Mouse (Mus musculus): Measurements from ENCODE around the gene H6pd.

H6pd gene

DNA sequence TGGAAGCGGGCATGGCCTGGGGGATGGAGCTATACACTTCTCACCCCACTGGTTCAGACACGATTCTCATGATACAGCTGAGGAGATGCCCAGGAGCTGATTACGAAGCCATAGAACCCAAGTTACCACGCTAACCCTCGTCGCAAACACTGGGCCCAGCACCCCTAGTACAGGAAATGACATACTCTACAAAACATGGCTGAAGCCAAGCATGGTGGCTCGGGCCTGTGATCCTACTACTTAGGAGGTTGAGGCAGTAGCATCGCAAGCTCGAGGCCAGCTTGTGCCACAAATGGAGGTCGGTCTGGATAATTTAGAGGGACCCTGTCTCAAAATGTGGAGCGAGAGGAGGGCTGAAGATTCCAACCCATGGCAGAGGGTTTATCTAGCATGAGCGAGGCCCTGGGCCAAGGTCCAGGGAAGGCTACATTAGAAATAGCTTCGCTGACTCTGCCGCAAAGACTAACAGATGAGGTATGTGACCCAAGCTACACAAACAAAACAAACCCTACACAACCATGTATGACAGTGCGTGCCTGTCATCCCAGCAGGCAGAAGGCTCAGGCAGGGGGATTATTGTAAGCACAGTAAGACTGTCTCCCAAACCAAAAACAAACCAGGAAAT is 8.8 kb downstream of the H6pd start:
- no peak for DNase-seq (ENCODE audit: low read depth, low spot score)

- DNase-seq (ENCODE audit: low read depth, low spot score): no peak
Observed at GRCm38 (mm10) chr4:149999510-149999900, 9.3 kb downstream of the H6pd start.

- peak; percentile 73 for DNase-seq (ENCODE audit: low read depth, low spot score)
Observed at GRCm38 (mm10) chr4:149998786-149999509, 9.9 kb downstream of the H6pd start.

GRCm38 (mm10) chr4:149997999-149998398 is 10.8 kb downstream of the H6pd start:
- DNase-seq (ENCODE audit: low read depth, low spot score): no peak

DNA sequence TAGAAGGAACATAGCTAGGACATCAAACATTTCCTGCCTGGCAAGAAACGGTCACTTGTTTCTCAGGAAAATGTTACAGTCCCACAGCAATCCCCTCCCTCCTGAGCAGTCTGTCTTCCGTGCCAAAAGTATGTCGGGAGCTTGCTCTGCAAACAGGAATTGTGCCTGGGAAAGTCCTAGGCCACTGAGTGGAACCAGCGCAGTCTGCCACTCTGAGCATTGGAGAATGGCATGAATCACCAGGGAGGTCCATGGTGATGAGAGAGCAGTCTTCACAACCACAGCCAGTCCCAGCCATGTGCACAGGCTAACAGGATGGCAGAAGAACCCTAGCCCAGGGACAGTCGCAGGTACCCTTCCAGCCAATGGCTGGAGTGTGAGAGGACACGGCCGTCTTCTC is 12.4 kb downstream of the H6pd start:
- DNase-seq (ENCODE audit: low read depth, low spot score): no peak

- no peak for DNase-seq (ENCODE audit: low read depth, low spot score)
Observed at GRCm38 (mm10) chr4:149995911-149996310, 12.9 kb downstream of the H6pd start.

GRCm38 (mm10) chr4:149994218-149994617 is 14.6 kb downstream of the H6pd start:
- DNase-seq (ENCODE audit: low read depth, low spot score): no peak

- DNase-seq (ENCODE audit: low read depth, low spot score): no peak
Observed at GRCm38 (mm10) chr4:149992670-149993032, 16.2 kb downstream of the H6pd start.

- DNase-seq (ENCODE audit: low read depth, low spot score): no peak
Observed at GRCm38 (mm10) chr4:149991755-149992669, 16.8 kb downstream of the H6pd start.

DNA sequence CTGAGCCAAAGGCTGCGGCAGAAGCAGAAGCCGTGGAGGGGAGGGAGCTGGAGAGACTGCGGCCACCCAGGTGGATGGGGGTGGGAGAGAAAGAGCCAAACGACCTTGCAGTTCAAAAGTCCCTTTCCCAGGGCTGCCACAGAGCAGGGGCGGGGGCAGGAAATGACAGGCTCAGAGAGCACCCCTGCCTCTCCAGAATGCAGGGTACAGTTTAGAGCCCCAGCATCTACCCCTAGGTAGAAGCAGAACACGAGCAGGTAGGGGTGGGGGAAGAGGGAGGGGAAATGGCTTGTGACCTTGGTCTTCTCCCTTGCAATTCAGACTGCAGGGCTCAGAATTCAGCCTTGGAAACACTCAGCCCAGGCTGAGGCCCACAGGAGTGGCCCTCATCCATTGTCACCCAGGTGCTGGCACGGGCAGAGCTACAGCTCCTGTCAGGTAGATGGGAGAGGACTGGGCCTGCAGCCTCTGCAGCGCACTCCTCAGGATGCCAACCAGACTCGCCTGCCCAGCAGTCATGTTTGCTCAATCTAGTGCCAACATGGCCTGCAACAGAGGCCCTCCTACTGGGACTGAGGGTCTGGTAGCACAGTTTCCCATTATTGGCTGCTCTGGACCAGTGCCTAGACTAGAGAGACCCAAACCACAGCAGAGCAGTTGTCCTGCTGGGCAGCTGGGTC is 17.7 kb downstream of the H6pd start:
- DNase-seq (ENCODE audit: low read depth, low spot score): no peak

DNA sequence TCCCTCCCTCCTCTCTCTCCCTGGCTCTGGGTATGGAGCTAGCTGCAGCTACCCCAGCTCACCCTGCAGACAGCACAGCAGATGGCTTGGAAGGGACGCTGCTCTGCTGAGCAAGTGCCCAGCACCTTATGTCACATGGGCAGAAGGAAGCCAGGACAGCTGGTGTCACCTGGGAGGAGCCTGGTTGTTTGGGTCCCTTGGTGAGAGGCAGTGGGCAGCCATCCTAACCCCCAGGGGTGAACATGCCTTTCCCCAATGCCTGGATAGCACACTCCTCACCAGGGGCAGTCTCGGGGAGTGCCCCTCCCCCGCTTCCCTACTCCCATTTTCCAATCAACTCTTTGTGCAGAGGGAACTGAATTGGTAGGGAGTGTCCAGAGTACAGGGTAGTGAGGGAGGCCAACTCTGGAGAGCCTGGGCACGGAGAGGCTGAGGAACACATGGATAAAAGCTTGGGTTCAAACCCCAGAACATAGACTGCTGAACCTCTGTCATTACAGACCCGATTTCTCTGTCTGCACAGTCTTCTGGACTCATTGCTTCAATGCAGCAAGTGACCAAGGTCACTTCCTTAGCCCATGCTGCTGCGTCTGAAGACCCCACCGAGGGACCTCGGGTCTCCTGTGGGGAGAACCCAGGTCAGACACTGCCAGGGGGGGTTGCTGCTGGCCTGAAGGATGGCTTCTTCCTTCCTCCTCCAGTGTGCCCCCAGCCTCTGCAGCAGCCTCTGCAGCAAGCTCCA is 18.4 kb downstream of the H6pd start:
- DNase-seq (ENCODE audit: low read depth, low spot score): peak; percentile 99

GRCm38 (mm10) chr4:149988931-149989556 is 19.8 kb downstream of the H6pd start:
- peak; percentile 97 for DNase-seq (ENCODE audit: low read depth, low spot score)

DNA sequence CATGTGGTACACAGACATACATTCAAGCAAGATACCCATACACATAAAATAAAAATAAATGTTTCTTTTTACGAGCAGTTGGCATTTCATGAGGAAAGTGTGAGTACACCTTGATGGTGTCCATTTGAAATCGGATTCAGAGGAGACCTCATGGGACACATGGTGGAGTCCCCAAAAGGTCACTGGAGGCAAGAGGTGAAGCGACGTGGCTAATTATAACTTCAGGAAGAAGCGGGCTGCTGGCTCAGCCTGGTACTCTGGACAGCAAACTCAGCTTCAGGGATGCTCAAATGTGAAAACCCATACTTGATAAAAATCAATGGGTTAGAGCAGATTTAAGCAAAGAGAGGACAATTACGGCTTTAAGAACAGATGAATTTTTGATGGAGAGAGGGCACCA is 20.5 kb downstream of the H6pd start:
- no peak for DNase-seq (ENCODE audit: low read depth, low spot score)

- DNase-seq (ENCODE audit: low read depth, low spot score): no peak
Observed at GRCm38 (mm10) chr4:149986671-149987417, 22.0 kb downstream of the H6pd start.

DNA sequence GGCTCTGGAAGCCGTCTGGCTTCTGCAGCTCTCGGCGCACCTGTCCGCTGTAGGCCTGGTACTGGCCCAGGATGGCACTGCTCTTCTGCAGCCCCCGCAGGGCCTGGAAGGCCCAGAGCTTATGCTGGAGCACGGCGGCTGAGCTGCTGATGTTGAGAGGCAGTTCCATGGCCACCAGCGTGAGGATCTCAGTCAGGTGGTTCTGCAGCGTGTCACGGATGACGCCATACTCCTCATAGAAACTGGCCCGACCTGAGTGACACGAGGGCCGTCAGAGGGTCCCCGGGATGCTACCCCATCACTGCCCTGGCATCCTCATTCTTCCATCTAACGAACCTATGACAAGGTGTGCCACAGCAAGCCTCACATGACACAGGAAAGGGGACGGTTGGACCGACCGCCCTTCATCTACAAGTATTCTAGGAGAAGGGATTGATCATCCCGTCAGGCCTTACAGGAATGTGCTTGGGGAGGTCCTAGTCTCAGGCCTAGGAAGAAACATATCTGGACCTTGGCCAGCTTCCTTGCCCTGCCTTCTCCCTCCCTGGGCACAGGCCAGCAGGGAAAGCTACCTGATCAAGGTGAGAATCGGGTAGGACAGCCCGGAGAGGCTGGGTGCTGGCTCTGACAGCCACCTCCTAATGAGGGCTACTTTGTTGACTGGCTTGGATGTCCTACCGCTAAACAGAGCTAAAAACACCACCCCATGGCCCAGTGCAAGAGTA is 24.7 kb downstream of the H6pd start:
- DNase-seq (ENCODE audit: low read depth, low spot score): no peak

- DNase-seq (ENCODE audit: low read depth, low spot score): no peak
Observed at GRCm38 (mm10) chr4:149982154-149982553, 26.7 kb downstream of the H6pd start.

DNA sequence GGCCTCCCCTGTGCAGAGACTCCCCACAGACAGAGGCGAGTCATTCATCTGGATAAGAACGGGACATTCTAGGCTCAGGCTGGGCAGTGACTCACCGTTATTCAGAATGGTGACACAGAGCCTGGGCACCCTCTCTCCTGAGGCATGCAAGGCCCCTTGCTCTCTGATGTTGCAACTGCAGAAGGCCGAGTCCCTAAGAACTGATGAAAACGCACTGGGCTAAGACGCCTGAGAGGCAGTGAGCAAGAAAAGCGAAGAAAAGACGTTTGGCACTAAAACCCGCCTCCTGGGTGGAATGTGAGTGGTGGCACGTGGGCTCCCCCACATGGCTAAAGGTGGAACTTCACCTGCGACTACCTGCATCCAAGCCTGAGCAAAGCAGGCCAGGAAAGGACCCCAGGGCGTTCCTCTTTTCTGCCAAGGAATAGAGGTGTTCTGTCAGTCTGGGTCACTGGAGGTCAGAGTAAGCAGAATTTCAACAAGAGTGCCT is 29.0 kb downstream of the H6pd start:
- peak; percentile 93 for DNase-seq (ENCODE audit: low read depth, low spot score)

DNA sequence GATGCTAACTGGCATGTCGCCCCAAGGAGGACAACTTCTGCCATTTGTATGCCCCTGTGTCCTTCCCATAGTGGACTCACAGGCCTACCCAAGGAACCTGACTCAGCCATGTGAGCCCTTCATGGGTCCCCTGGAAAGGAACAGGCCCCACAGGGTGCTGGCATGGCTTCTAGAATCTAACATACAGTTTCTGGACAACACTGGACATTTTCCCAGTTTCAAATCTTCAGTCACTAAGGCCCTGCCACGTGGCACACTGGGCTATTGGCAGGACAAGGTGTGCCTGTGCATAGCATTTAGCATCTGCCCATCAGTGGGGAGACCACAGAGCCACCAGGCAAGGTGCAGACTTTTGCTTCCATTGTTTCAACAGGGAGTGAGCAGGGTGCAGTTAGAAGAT is 30.0 kb downstream of the H6pd start:
- DNase-seq (ENCODE audit: low read depth, low spot score): no peak
